Mouse (Mus musculus): ENCODE data around the gene Mmp2. TPM values are rescaled to one million over a fixed set of nuclear protein-coding genes. Genes with fewer than 3 reads are reported as not detected.

The Mmp2 gene
- polyA plus RNA-seq, 1 experiment from 2014 or later, result 111 TPM

GRCm38 (mm10) chr8:92817928-92818818, 8.9 kb upstream of the Mmp2 start:
- ATAC-seq (ENCODE audit: low FRiP score), result peak; percentile 85
- 21% methylated on average over 6 of the region's 6 CpGs for WGBS
- no peak overlapping the region for H3K9ac ChIP-seq

GRCm38 (mm10) chr8:92821151-92821550, 5.9 kb upstream of the Mmp2 start:
- H3K4me1 ChIP-seq, result no peaks in the 10 kb centered on the region
- no peak for ATAC-seq (ENCODE audit: low FRiP score)
- no peak overlapping the region for H3K9ac ChIP-seq

More at GRCm38 (mm10) chr8:92817928-92818818, 8.9 kb upstream of the Mmp2 start:
- H3K4me3 ChIP-seq, result no peak overlapping the region
- H3K27me3 ChIP-seq, result no peaks in the 10 kb centered on the region
- H3K27ac ChIP-seq, result no peak overlapping the region
- H3K4me1 ChIP-seq, result no peaks in the 10 kb centered on the region
- no peaks in the 10 kb centered on the region for H3K36me3 ChIP-seq
- H3K4me2 ChIP-seq (replicated peaks), result no peak overlapping the region
- no peaks in the 10 kb centered on the region for H3K9me3 ChIP-seq (replicated peaks)

GRCm38 (mm10) chr8:92822386-92822785, 4.7 kb upstream of the Mmp2 start:
- 87% methylated on average over 5 of the region's 5 CpGs for WGBS

More at GRCm38 (mm10) chr8:92821151-92821550, 5.9 kb upstream of the Mmp2 start:
- Histone ChIP-seq H3K36me3 (no peaks in the 10 kb centered on the region), H3K4me2 (replicated peaks) (no peak overlapping the region), H3K4me3 (no peak overlapping the region), H3K27me3 (no peaks in the 10 kb centered on the region; the same call in 1 of the 2 replicates), H3K27ac (no peak overlapping the region), H3K9me3 (replicated peaks) (no peaks in the 10 kb centered on the region)

GRCm38 (mm10) chr8:92825991-92826390, 1.1 kb upstream of the Mmp2 start:
- ATAC-seq (ENCODE audit: low FRiP score), result no peak
- Histone ChIP-seq H3K27me3 (peaks cover 3% of the 10 kb centered on the region; the same call in 1 of the 2 replicates), H3K4me1 (peaks cover 11% of the 10 kb centered on the region), H3K9ac (no peak overlapping the region), H3K36me3 (no peaks in the 10 kb centered on the region), H3K27ac (no peak overlapping the region), H3K4me3 (no peak overlapping the region), H3K4me2 (replicated peaks) (no peak overlapping the region), H3K9me3 (replicated peaks) (no peaks in the 10 kb centered on the region)
- 80% methylated on average over 4 of the region's 4 CpGs for WGBS

More at GRCm38 (mm10) chr8:92822386-92822785, 4.7 kb upstream of the Mmp2 start:
- H3K4me2 ChIP-seq (replicated peaks), result no peak overlapping the region
- ATAC-seq (ENCODE audit: low FRiP score), result no peak
- peaks cover 4% of the 10 kb centered on the region; the same call in 1 of the 2 replicates for H3K4me1 ChIP-seq
- peaks cover 3% of the 10 kb centered on the region; the same call in 1 of the 2 replicates for H3K27me3 ChIP-seq
- no peaks in the 10 kb centered on the region for H3K9me3 ChIP-seq (replicated peaks)
- H3K27ac ChIP-seq, result no peak overlapping the region
- no peaks in the 10 kb centered on the region for H3K36me3 ChIP-seq
- H3K9ac ChIP-seq, result no peak overlapping the region
- H3K4me3 ChIP-seq, result no peak overlapping the region

- 52% methylated on average over 14 of the region's 15 CpGs for WGBS
- H3K9ac ChIP-seq, result no peak overlapping the region
- H3K36me3 ChIP-seq, result 0 out of 2 replicates have a peak, but pooled peaks cover 4% of the 10 kb centered on the region
- H3K4me2 ChIP-seq (replicated peaks), result peak overlapping the region; percentile 81
- H3K27ac ChIP-seq, result no peak overlapping the region
- peaks cover 3% of the 10 kb centered on the region; the same call in 1 of the 2 replicates for H3K27me3 ChIP-seq
- peaks cover 11% of the 10 kb centered on the region for H3K4me1 ChIP-seq
- no peaks in the 10 kb centered on the region for H3K9me3 ChIP-seq (replicated peaks)
- ATAC-seq (ENCODE audit: low FRiP score), result no peak
- H3K4me3 ChIP-seq, result peak overlapping the region; percentile 50
Observed at GRCm38 (mm10) chr8:92828251-92828743, 1.2 kb downstream of the Mmp2 start.

- WGBS, result 78% methylated on average over 5 of the region's 5 CpGs
- ATAC-seq (ENCODE audit: low FRiP score), result no peak
Observed at GRCm38 (mm10) chr8:92834065-92834731, 7.1 kb downstream of the Mmp2 start.

GRCm38 (mm10) chr8:92834786-92835500, 7.9 kb downstream of the Mmp2 start:
- H3K4me2 ChIP-seq (replicated peaks), result no peak overlapping the region
- ATAC-seq (ENCODE audit: low FRiP score), result no peak
- no peaks in the 10 kb centered on the region for H3K9me3 ChIP-seq (replicated peaks)
- H3K36me3 ChIP-seq, result 0 out of 2 replicates have a peak, but pooled peaks cover 15% of the 10 kb centered on the region
- no peaks in the 10 kb centered on the region for H3K27me3 ChIP-seq
- no peaks in the 10 kb centered on the region for H3K4me1 ChIP-seq
- no peak overlapping the region for H3K4me3 ChIP-seq
- H3K27ac ChIP-seq, result no peak overlapping the region
- WGBS, result 82% methylated on average over 11 of the region's 11 CpGs
- no peak overlapping the region for H3K9ac ChIP-seq

More at GRCm38 (mm10) chr8:92834065-92834731, 7.1 kb downstream of the Mmp2 start:
- Histone ChIP-seq H3K4me1 (no peaks in the 10 kb centered on the region), H3K27ac (no peak overlapping the region), H3K9me3 (replicated peaks) (no peaks in the 10 kb centered on the region), H3K4me3 (no peak overlapping the region), H3K27me3 (no peaks in the 10 kb centered on the region), H3K9ac (no peak overlapping the region), H3K36me3 (0 out of 2 replicates have a peak, but pooled peaks cover 11% of the 10 kb centered on the region), H3K4me2 (replicated peaks) (no peak overlapping the region)

- ATAC-seq (ENCODE audit: low FRiP score), result no peak
- no peak overlapping the region for H3K4me2 ChIP-seq (replicated peaks)
- no peaks in the 10 kb centered on the region for H3K27me3 ChIP-seq
- 0 out of 2 replicates have a peak, but pooled peaks cover 15% of the 10 kb centered on the region for H3K36me3 ChIP-seq
- no peak overlapping the region for H3K9ac ChIP-seq
- no peaks in the 10 kb centered on the region for H3K9me3 ChIP-seq (replicated peaks)
- WGBS, result 92% methylated on average over 11 of the region's 11 CpGs
- no peak overlapping the region for H3K4me3 ChIP-seq
- H3K4me1 ChIP-seq, result no peaks in the 10 kb centered on the region
- H3K27ac ChIP-seq, result no peak overlapping the region
Observed at GRCm38 (mm10) chr8:92835901-92836300, 8.8 kb downstream of the Mmp2 start.

- Histone ChIP-seq H3K4me1 (no peaks in the 10 kb centered on the region), H3K36me3 (0 out of 2 replicates have a peak, but pooled peaks cover 11% of the 10 kb centered on the region), H3K4me2 (replicated peaks) (no peak overlapping the region), H3K4me3 (no peak overlapping the region), H3K9ac (no peak overlapping the region), H3K27me3 (no peaks in the 10 kb centered on the region), H3K9me3 (replicated peaks) (no peaks in the 10 kb centered on the region), H3K27ac (no peak overlapping the region)
- ATAC-seq (ENCODE audit: low FRiP score), result no peak
- WGBS, result 76% methylated on average over 3 of the region's 3 CpGs
Observed at GRCm38 (mm10) chr8:92838616-92839015, 11.5 kb downstream of the Mmp2 start.

GRCm38 (mm10) chr8:92839161-92839560, 12.1 kb downstream of the Mmp2 start:
- ATAC-seq (ENCODE audit: low FRiP score), result no peak
- no peaks in the 10 kb centered on the region for H3K9me3 ChIP-seq (replicated peaks)
- WGBS, result 92% methylated on average over 8 of the region's 8 CpGs
- no peak overlapping the region for H3K4me3 ChIP-seq
- H3K9ac ChIP-seq, result no peak overlapping the region
- no peak overlapping the region for H3K27ac ChIP-seq
- no peaks in the 10 kb centered on the region for H3K4me1 ChIP-seq
- peaks cover 15% of the 10 kb centered on the region for H3K36me3 ChIP-seq
- no peaks in the 10 kb centered on the region for H3K27me3 ChIP-seq
- no peak overlapping the region for H3K4me2 ChIP-seq (replicated peaks)

GRCm38 (mm10) chr8:92839876-92840275, 12.8 kb downstream of the Mmp2 start:
- Histone ChIP-seq H3K27ac (no peak overlapping the region), H3K27me3 (no peaks in the 10 kb centered on the region), H3K4me2 (replicated peaks) (no peak overlapping the region), H3K9me3 (replicated peaks) (no peaks in the 10 kb centered on the region), H3K9ac (no peak overlapping the region), H3K36me3 (peaks cover 16% of the 10 kb centered on the region), H3K4me3 (no peak overlapping the region), H3K4me1 (no peaks in the 10 kb centered on the region)
- no peak for ATAC-seq (ENCODE audit: low FRiP score)
- 92% methylated on average over 7 of the region's 7 CpGs for WGBS

All from hindbrain, embryonic 12.5 days (tissue).